Mouse (Mus musculus) activated CD4-positive, CD25-positive, alpha-beta regulatory T cell, adult 9 weeks (primary cell): ENCODE results near the gene Opn4. TPM values are rescaled to one million over a fixed set of nuclear protein-coding genes. Genes with fewer than 3 reads are reported as not detected.

Experiments
- polyA plus RNA-seq: library from polyadenylated mRNA; unstranded; fragments of 100-300 nt; shearing (Covaris generic); gene quantifications from one replicate; pipeline ENCODE4 v1.2.1, GENCODE M21; 2017

Gene Opn4
- polyA plus RNA-seq = not detected

GRCm38 (mm10) chr14:34599941-34600340 lies at the start of gene Opn4:
Gene Opn4, minus strand, starts transcription at chr14:34600142.

GRCm38 (mm10) chr14:34588498-34588897 lies 11.4 kb downstream of the Opn4 start, which contains the start of gene Ldb3:
Gene Ldb3, minus strand, starts transcription at chr14:34588682.

Other genes with a start within 250 kb of the Opn4 start
- gene Fam25c, start 244.7 kb downstream of the Opn4 start, polyA plus RNA-seq = not detected
- not detected for gene Sncg, start 225.4 kb downstream of the Opn4 start, polyA plus RNA-seq
- 0.18 TPM for gene Mmrn2, start 224.7 kb downstream of the Opn4 start, polyA plus RNA-seq
- 0.16 TPM for gene Bmpr1a, start 96.8 kb downstream of the Opn4 start, polyA plus RNA-seq
- gene 9230112D13Rik, start 77.3 kb downstream of the Opn4 start, polyA plus RNA-seq = not detected
- gene Ldb3, start 11.5 kb downstream of the Opn4 start, polyA plus RNA-seq = not detected
- gene Wapl, start 73.8 kb upstream of the Opn4 start, polyA plus RNA-seq = 14.7 TPM
- not detected for gene Grid1, start 220.0 kb upstream of the Opn4 start, polyA plus RNA-seq